Mouse (Mus musculus): ENCODE measurements around the gene Aqp6. TPM values are rescaled to one million over a fixed set of nuclear protein-coding genes. Genes with fewer than 3 reads are reported as not detected.

Gene Aqp6
- polyA plus RNA-seq, 1 experiment from 2014 or later: 0.68 TPM

- peaks cover 31% of the 10 kb centered on the region for H3K27me3 ChIP-seq (replicated peaks; ENCODE audit: control insufficient read depth, insufficient read depth, low read length)
- 86% methylated on average over 10 of the region's 10 CpGs for WGBS
- no peak for ATAC-seq
These were observed 6.2 kb upstream of the Aqp6 start for GRCm38 (mm10) chr15:99594951-99595350.

DNA sequence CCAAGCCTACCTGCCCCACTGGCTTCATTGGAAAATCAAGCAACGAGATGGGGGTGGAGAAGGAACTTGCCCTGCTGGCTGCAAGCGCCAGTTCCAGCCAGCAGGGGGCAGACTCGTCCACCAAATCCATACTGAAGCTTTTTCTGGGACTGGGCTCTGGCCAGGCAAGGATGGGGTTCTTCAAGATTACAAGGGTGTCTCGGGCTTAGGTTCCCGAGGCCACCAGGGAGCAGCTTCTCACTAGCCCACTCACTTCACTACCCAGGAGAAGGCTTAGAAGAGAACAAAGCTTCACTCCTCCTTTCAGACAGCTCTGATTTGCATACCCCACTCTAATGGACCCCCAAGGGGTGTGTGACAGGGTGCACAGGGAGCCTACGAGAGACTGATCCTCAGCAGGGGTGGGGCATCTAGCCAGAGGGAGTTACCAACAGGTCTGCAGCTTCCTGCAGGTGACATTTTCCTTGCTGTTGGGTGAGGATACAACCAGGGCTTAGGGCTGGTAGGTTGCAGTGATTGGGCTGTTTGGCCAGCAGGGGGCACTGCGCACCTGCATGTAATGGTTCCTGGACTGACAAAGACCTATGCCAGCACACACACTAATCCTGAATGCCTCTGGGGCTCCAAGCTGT is 5.0 kb upstream of the Aqp6 start:
- Histone ChIP-seq H3K9ac (ENCODE audit: low read depth, low read length) (no peak overlapping the region), H3K4me3 (ENCODE audit: low read length) (no peak overlapping the region), H3K9me3 (ENCODE audit: control insufficient read depth, low read length) (no peaks in the 10 kb centered on the region), H3K27ac (ENCODE audit: low read depth, low read length) (no peak overlapping the region), H3K36me3 (ENCODE audit: control insufficient read depth, insufficient read depth, low read length) (no peaks in the 10 kb centered on the region), H3K4me2 (ENCODE audit: low read length) (no peak overlapping the region), H3K4me1 (ENCODE audit: control insufficient read depth, insufficient read depth, low read depth, low read length) (peaks cover 13% of the 10 kb centered on the region), H3K27me3 (replicated peaks; ENCODE audit: control insufficient read depth, insufficient read depth, low read length) (peaks cover 20% of the 10 kb centered on the region)
- 0% methylated on average over 7 of the region's 7 CpGs for WGBS
- peak; percentile 83 for ATAC-seq

More at GRCm38 (mm10) chr15:99594951-99595350, 6.2 kb upstream of the Aqp6 start:
- no peaks in the 10 kb centered on the region for H3K36me3 ChIP-seq (ENCODE audit: control insufficient read depth, insufficient read depth, low read length)
- no peak overlapping the region for H3K27ac ChIP-seq (ENCODE audit: low read depth, low read length)
- no peaks in the 10 kb centered on the region for H3K9me3 ChIP-seq (ENCODE audit: control insufficient read depth, low read length)
- H3K4me1 ChIP-seq (ENCODE audit: control insufficient read depth, insufficient read depth, low read depth, low read length): peaks cover 14% of the 10 kb centered on the region
- H3K9ac ChIP-seq (ENCODE audit: low read depth, low read length): no peak overlapping the region
- no peak overlapping the region for H3K4me2 ChIP-seq (ENCODE audit: low read length)
- H3K4me3 ChIP-seq (ENCODE audit: low read length): no peak overlapping the region

- ATAC-seq: no peak
- WGBS: 58% methylated on average over 7 of the region's 7 CpGs
- Histone ChIP-seq H3K36me3 (ENCODE audit: control insufficient read depth, insufficient read depth, low read length) (no peaks in the 10 kb centered on the region), H3K9ac (ENCODE audit: low read depth, low read length) (no peak overlapping the region), H3K4me3 (ENCODE audit: low read length) (no peak overlapping the region), H3K9me3 (ENCODE audit: control insufficient read depth, low read length) (no peaks in the 10 kb centered on the region), H3K27me3 (replicated peaks; ENCODE audit: control insufficient read depth, insufficient read depth, low read length) (peaks cover 14% of the 10 kb centered on the region), H3K27ac (ENCODE audit: low read depth, low read length) (no peak overlapping the region), H3K4me2 (ENCODE audit: low read length) (no peak overlapping the region), H3K4me1 (ENCODE audit: control insufficient read depth, insufficient read depth, low read depth, low read length) (peaks cover 18% of the 10 kb centered on the region)
These were observed 4.4 kb upstream of the Aqp6 start for GRCm38 (mm10) chr15:99596841-99597240.

DNA sequence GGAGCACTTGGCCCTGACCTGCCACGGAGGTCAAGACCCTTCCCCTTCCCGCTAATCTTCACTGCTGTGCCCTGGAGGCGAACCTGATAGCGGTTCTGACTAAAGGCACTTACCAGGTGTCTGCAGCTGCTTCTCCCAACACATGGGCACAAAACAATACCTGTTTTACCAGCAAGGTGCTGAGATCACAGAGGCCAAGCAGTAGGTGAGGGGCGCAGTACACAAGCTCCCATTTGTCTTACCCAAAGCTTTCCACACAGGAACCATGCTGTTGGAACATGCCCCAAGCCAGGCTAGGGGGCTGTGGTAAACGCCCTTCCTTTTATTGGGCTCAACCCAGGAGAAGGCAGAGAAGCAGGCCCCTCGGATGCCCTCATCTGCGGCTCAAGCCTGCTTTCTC is 3.6 kb upstream of the Aqp6 start:
- Histone ChIP-seq H3K9ac (ENCODE audit: low read depth, low read length) (no peak overlapping the region), H3K4me3 (ENCODE audit: low read length) (no peak overlapping the region), H3K36me3 (ENCODE audit: control insufficient read depth, insufficient read depth, low read length) (no peaks in the 10 kb centered on the region), H3K4me2 (ENCODE audit: low read length) (no peak overlapping the region), H3K9me3 (ENCODE audit: control insufficient read depth, low read length) (no peaks in the 10 kb centered on the region), H3K27me3 (replicated peaks; ENCODE audit: control insufficient read depth, insufficient read depth, low read length) (peaks cover 10% of the 10 kb centered on the region), H3K4me1 (ENCODE audit: control insufficient read depth, insufficient read depth, low read depth, low read length) (peaks cover 18% of the 10 kb centered on the region), H3K27ac (ENCODE audit: low read depth, low read length) (no peak overlapping the region)
- ATAC-seq: no peak
- WGBS: 62% methylated on average over 8 of the region's 8 CpGs

DNA sequence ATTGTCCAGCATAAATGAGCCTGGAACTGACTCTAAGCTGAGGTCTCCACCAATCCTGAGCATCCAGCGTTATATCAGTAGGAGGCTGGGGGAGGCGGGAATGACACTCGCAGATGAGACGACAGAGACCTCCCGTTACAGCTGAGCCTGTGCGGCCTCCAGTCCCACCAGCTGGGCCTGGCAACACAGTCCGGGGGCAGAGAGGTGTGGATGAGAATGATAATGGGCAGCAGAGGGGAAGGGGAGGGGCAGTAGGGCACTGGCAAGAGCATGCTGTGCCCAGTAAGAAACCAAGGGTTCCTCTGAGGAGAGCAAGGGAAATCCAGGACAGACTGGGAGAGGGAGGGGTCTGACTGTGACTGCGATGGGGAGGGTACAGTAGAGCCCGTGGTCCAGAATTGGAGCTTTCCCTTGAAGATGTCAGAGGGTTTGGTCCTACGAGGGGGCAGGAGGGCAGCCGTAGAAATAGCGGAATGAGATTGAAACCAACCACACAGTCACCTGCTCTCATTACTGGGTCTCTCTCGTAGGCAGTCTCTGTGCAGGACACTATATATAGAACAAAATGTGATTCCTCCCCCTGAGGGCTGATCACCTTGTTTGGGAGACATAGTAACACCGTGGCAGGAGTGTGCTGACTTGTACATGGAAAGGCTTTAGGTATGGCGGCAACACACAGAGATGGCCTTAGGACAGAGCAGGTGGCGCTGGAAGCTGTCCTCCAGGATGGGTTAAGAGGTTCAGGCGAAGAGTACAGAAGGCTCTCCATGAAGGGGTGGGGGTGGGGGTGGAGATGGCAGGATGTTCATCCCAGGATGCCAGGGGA is 1.7 kb upstream of the Aqp6 start:
- Histone ChIP-seq H3K4me3 (ENCODE audit: low read length) (no peak overlapping the region), H3K9ac (ENCODE audit: low read depth, low read length) (peak overlapping the region; percentile 33; the same call in 1 of the 2 replicates), H3K36me3 (ENCODE audit: control insufficient read depth, insufficient read depth, low read length) (no peaks in the 10 kb centered on the region), H3K4me1 (ENCODE audit: control insufficient read depth, insufficient read depth, low read depth, low read length) (peaks cover 18% of the 10 kb centered on the region), H3K27ac (ENCODE audit: low read depth, low read length) (no peak overlapping the region; the same call in 1 of the 2 replicates), H3K4me2 (ENCODE audit: low read length) (no peak overlapping the region), H3K27me3 (replicated peaks; ENCODE audit: control insufficient read depth, insufficient read depth, low read length) (peaks cover 3% of the 10 kb centered on the region), H3K9me3 (ENCODE audit: control insufficient read depth, low read length) (no peaks in the 10 kb centered on the region)
- ATAC-seq: peak; percentile 32; the same call in 1 of the 2 replicates
- WGBS: 33% methylated on average over 17 of the region's 17 CpGs

GRCm38 (mm10) chr15:99601823-99602120 is 572 bp downstream of the Aqp6 start:
- no peaks in the 10 kb centered on the region for H3K9me3 ChIP-seq (ENCODE audit: control insufficient read depth, low read length)
- H3K4me1 ChIP-seq (ENCODE audit: control insufficient read depth, insufficient read depth, low read depth, low read length): peaks cover 20% of the 10 kb centered on the region
- H3K27me3 ChIP-seq (replicated peaks; ENCODE audit: control insufficient read depth, insufficient read depth, low read length): no peaks in the 10 kb centered on the region
- 7% methylated on average over 5 of the region's 5 CpGs for WGBS
- peak overlapping the region; percentile 42; the same call in 1 of the 2 replicates for H3K27ac ChIP-seq (ENCODE audit: low read depth, low read length)
- H3K9ac ChIP-seq (ENCODE audit: low read depth, low read length): no peak overlapping the region
- H3K36me3 ChIP-seq (ENCODE audit: control insufficient read depth, insufficient read depth, low read length): no peaks in the 10 kb centered on the region
- no peak overlapping the region for H3K4me2 ChIP-seq (ENCODE audit: low read length)
- no peak overlapping the region for H3K4me3 ChIP-seq (ENCODE audit: low read length)
- ATAC-seq: no peak

GRCm38 (mm10) chr15:99602206-99602820 is 1.1 kb downstream of the Aqp6 start:
- Histone ChIP-seq H3K9ac (ENCODE audit: low read depth, low read length) (no peak overlapping the region), H3K9me3 (ENCODE audit: control insufficient read depth, low read length) (no peaks in the 10 kb centered on the region), H3K27ac (ENCODE audit: low read depth, low read length) (no peak overlapping the region), H3K4me1 (ENCODE audit: control insufficient read depth, insufficient read depth, low read depth, low read length) (peaks cover 21% of the 10 kb centered on the region), H3K4me3 (ENCODE audit: low read length) (no peak overlapping the region), H3K36me3 (ENCODE audit: control insufficient read depth, insufficient read depth, low read length) (no peaks in the 10 kb centered on the region), H3K27me3 (replicated peaks; ENCODE audit: control insufficient read depth, insufficient read depth, low read length) (no peaks in the 10 kb centered on the region), H3K4me2 (ENCODE audit: low read length) (no peak overlapping the region)
- ATAC-seq: no peak
- whole genome bisulfite sequencing: 59% methylated on average over 17 of the region's 17 CpGs

- Histone ChIP-seq H3K4me2 (ENCODE audit: low read length) (no peak overlapping the region), H3K27me3 (replicated peaks; ENCODE audit: control insufficient read depth, insufficient read depth, low read length) (no peaks in the 10 kb centered on the region), H3K27ac (ENCODE audit: low read depth, low read length) (no peak overlapping the region), H3K4me3 (ENCODE audit: low read length) (no peak overlapping the region), H3K36me3 (ENCODE audit: control insufficient read depth, insufficient read depth, low read length) (no peaks in the 10 kb centered on the region), H3K9ac (ENCODE audit: low read depth, low read length) (no peak overlapping the region), H3K4me1 (ENCODE audit: control insufficient read depth, insufficient read depth, low read depth, low read length) (peaks cover 30% of the 10 kb centered on the region), H3K9me3 (ENCODE audit: control insufficient read depth, low read length) (no peaks in the 10 kb centered on the region)
- 81% methylated on average over 7 of the region's 7 CpGs for WGBS
- no peak for ATAC-seq
These were observed 2.0 kb downstream of the Aqp6 start for GRCm38 (mm10) chr15:99603216-99603615.

DNA sequence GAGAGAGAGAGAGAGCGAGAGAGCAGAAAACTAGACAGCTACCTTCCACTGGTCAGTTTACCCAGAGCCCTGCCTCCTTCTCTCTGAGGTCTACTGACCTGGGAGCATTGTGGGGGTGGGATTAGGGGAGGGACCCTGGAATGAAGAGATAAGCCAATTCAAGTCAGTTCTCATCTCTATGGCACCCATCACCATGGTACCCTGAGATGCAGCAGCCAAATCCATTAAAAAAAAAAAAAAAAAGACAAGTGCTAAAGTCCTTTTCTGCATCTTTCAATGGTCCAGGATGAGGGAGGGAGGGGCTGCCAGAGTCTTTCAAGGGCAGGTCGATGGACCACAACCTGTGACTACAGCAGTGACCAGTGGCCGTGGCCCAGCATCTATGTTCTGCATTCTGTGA is 4.4 kb downstream of the Aqp6 start:
- Histone ChIP-seq H3K27ac (ENCODE audit: low read depth, low read length) (no peak overlapping the region), H3K4me1 (ENCODE audit: control insufficient read depth, insufficient read depth, low read depth, low read length) (peaks cover 19% of the 10 kb centered on the region)
- WGBS: 63% methylated on average over 3 of the region's 3 CpGs

More for the DNA sequence above, 4.4 kb downstream of the Aqp6 start:
- H3K4me2 ChIP-seq (ENCODE audit: low read length): no peak overlapping the region
- no peaks in the 10 kb centered on the region for H3K27me3 ChIP-seq (replicated peaks; ENCODE audit: control insufficient read depth, insufficient read depth, low read length)
- ATAC-seq: no peak
- H3K36me3 ChIP-seq (ENCODE audit: control insufficient read depth, insufficient read depth, low read length): no peaks in the 10 kb centered on the region
- no peaks in the 10 kb centered on the region for H3K9me3 ChIP-seq (ENCODE audit: control insufficient read depth, low read length)
- H3K4me3 ChIP-seq (ENCODE audit: low read length): no peak overlapping the region
- H3K9ac ChIP-seq (ENCODE audit: low read depth, low read length): no peak overlapping the region

Measured in hindbrain, embryonic 16.5 days (tissue).